Mouse (Mus musculus): ENCODE results near the gene Cdc5l. TPM values are rescaled to one million over a fixed set of nuclear protein-coding genes. Genes with fewer than 3 reads are reported as not detected.

Cdc5l gene
- polyA plus RNA-seq, 1 experiment from 2014 or later = 68.9 TPM

GRCm38 (mm10) chr17:45386986-45387385 is 46.6 kb downstream of the Cdc5l start:
- H3K9me3 ChIP-seq = no peaks in the 10 kb centered on the region
- DNase-seq (ENCODE audit: low spot score) = no peak
- H3K27me3 ChIP-seq (replicated peaks; ENCODE audit: low read depth, poor library complexity, severe bottlenecking) = no peaks in the 10 kb centered on the region
- H3K36me3 ChIP-seq (replicated peaks) = peaks cover 71% of the 10 kb centered on the region
- no peak overlapping the region for H3K27ac ChIP-seq (replicated peaks)
- no peaks in the 10 kb centered on the region for H3K4me1 ChIP-seq
- no peak overlapping the region for H3K4me3 ChIP-seq
- 88% methylated on average over 7 of the region's 7 CpGs for WGBS

GRCm38 (mm10) chr17:45383305-45383704 is 50.2 kb downstream of the Cdc5l start:
- WGBS = 95% methylated on average over 3 of the region's 3 CpGs
- Histone ChIP-seq H3K9me3 (no peaks in the 10 kb centered on the region), H3K27ac (replicated peaks) (no peak overlapping the region), H3K4me1 (no peaks in the 10 kb centered on the region), H3K27me3 (replicated peaks; ENCODE audit: low read depth, poor library complexity, severe bottlenecking) (no peaks in the 10 kb centered on the region), H3K4me3 (no peak overlapping the region), H3K36me3 (replicated peaks) (peaks cover 40% of the 10 kb centered on the region)
- no peak for DNase-seq (ENCODE audit: low spot score)

- no peak for DNase-seq (ENCODE audit: low spot score)
- Histone ChIP-seq H3K27me3 (replicated peaks; ENCODE audit: low read depth, poor library complexity, severe bottlenecking) (peaks cover 11% of the 10 kb centered on the region; the same call in 1 of the 2 replicates), H3K4me1 (peaks cover 16% of the 10 kb centered on the region), H3K9me3 (no peaks in the 10 kb centered on the region), H3K36me3 (replicated peaks) (peaks cover 7% of the 10 kb centered on the region), H3K27ac (replicated peaks) (no peak overlapping the region), H3K4me3 (no peak overlapping the region)
- 93% methylated on average over 9 of the region's 9 CpGs for WGBS
Observed at GRCm38 (mm10) chr17:45379271-45379784, 54.2 kb downstream of the Cdc5l start.

- H3K9me3 ChIP-seq = no peaks in the 10 kb centered on the region
- H3K27ac ChIP-seq (replicated peaks) = peak overlapping the region; percentile 82
- peaks cover 21% of the 10 kb centered on the region for H3K4me1 ChIP-seq
- WGBS = 31% methylated on average over 5 of the region's 5 CpGs
- DNase-seq (ENCODE audit: low spot score) = no peak
- H3K4me3 ChIP-seq = no peak overlapping the region
- H3K27me3 ChIP-seq (replicated peaks; ENCODE audit: low read depth, poor library complexity, severe bottlenecking) = peaks cover 26% of the 10 kb centered on the region
- H3K36me3 ChIP-seq (replicated peaks) = peaks cover 4% of the 10 kb centered on the region; the same call in 1 of the 2 replicates
Observed at GRCm38 (mm10) chr17:45377323-45377722, 56.2 kb downstream of the Cdc5l start.

GRCm38 (mm10) chr17:45373987-45374608 is 59.4 kb downstream of the Cdc5l start:
- no peaks in the 10 kb centered on the region for H3K36me3 ChIP-seq (replicated peaks)
- 27% methylated on average over 13 of the region's 13 CpGs for WGBS
- H3K27me3 ChIP-seq (replicated peaks; ENCODE audit: low read depth, poor library complexity, severe bottlenecking) = peaks cover 42% of the 10 kb centered on the region
- H3K27ac ChIP-seq (replicated peaks) = peak overlapping the region; percentile 14; the same call in 1 of the 2 replicates
- peak; percentile 88 for DNase-seq (ENCODE audit: low spot score)
- peaks cover 35% of the 10 kb centered on the region for H3K4me1 ChIP-seq
- no peak overlapping the region for H3K4me3 ChIP-seq
- no peaks in the 10 kb centered on the region for H3K9me3 ChIP-seq

- Histone ChIP-seq H3K27me3 (replicated peaks; ENCODE audit: low read depth, poor library complexity, severe bottlenecking) (peaks cover 44% of the 10 kb centered on the region), H3K4me3 (no peak overlapping the region), H3K27ac (replicated peaks) (peak overlapping the region; percentile 44), H3K9me3 (no peaks in the 10 kb centered on the region), H3K36me3 (replicated peaks) (no peaks in the 10 kb centered on the region), H3K4me1 (peaks cover 24% of the 10 kb centered on the region)
- 47% methylated on average over 9 of the region's 9 CpGs for WGBS
- DNase-seq (ENCODE audit: low spot score) = no peak
Observed at GRCm38 (mm10) chr17:45371042-45371441, 62.5 kb downstream of the Cdc5l start.

- no peak for DNase-seq (ENCODE audit: low spot score)
- Histone ChIP-seq H3K36me3 (replicated peaks) (no peaks in the 10 kb centered on the region), H3K4me1 (peaks cover 24% of the 10 kb centered on the region), H3K9me3 (no peaks in the 10 kb centered on the region), H3K4me3 (no peak overlapping the region), H3K27ac (replicated peaks) (peak overlapping the region; percentile 44; the same call in 1 of the 2 replicates), H3K27me3 (replicated peaks; ENCODE audit: low read depth, poor library complexity, severe bottlenecking) (peaks cover 39% of the 10 kb centered on the region)
- WGBS = 62% methylated on average over 4 of the region's 5 CpGs
Observed at GRCm38 (mm10) chr17:45370535-45370934, 63.0 kb downstream of the Cdc5l start.

- Histone ChIP-seq H3K36me3 (replicated peaks) (no peaks in the 10 kb centered on the region), H3K4me1 (peaks cover 5% of the 10 kb centered on the region; the same call in 1 of the 2 replicates), H3K4me3 (no peak overlapping the region), H3K27ac (replicated peaks) (no peak overlapping the region), H3K9me3 (no peaks in the 10 kb centered on the region), H3K27me3 (replicated peaks; ENCODE audit: low read depth, poor library complexity, severe bottlenecking) (peaks cover 17% of the 10 kb centered on the region)
- no peak for DNase-seq (ENCODE audit: low spot score)
- WGBS = 73% methylated on average over 7 of the region's 7 CpGs
Observed at GRCm38 (mm10) chr17:45364871-45365270, 68.7 kb downstream of the Cdc5l start.

GRCm38 (mm10) chr17:45360950-45361349 is 72.6 kb downstream of the Cdc5l start:
- H3K4me1 ChIP-seq = peaks cover 9% of the 10 kb centered on the region
- peaks cover 17% of the 10 kb centered on the region for H3K27me3 ChIP-seq (replicated peaks; ENCODE audit: low read depth, poor library complexity, severe bottlenecking)
- H3K36me3 ChIP-seq (replicated peaks) = no peaks in the 10 kb centered on the region
- DNase-seq (ENCODE audit: low spot score) = no peak
- no peaks in the 10 kb centered on the region for H3K9me3 ChIP-seq
- H3K27ac ChIP-seq (replicated peaks) = no peak overlapping the region
- no peak overlapping the region for H3K4me3 ChIP-seq
- WGBS = 94% methylated on average over 3 of the region's 3 CpGs

GRCm38 (mm10) chr17:45359443-45359842 is 74.1 kb downstream of the Cdc5l start:
- no peak for DNase-seq (ENCODE audit: low spot score)
- Histone ChIP-seq H3K4me1 (peaks cover 10% of the 10 kb centered on the region), H3K4me3 (no peak overlapping the region), H3K9me3 (no peaks in the 10 kb centered on the region), H3K27me3 (replicated peaks; ENCODE audit: low read depth, poor library complexity, severe bottlenecking) (peaks cover 17% of the 10 kb centered on the region), H3K36me3 (replicated peaks) (no peaks in the 10 kb centered on the region), H3K27ac (replicated peaks) (no peak overlapping the region)
- 77% methylated on average over 5 of the region's 5 CpGs for WGBS

GRCm38 (mm10) chr17:45356431-45356830 is 77.1 kb downstream of the Cdc5l start:
- Histone ChIP-seq H3K4me1 (peaks cover 14% of the 10 kb centered on the region), H3K27ac (replicated peaks) (peak overlapping the region; percentile 12; the same call in 1 of the 2 replicates), H3K9me3 (no peaks in the 10 kb centered on the region), H3K27me3 (replicated peaks; ENCODE audit: low read depth, poor library complexity, severe bottlenecking) (peaks cover 13% of the 10 kb centered on the region), H3K36me3 (replicated peaks) (no peaks in the 10 kb centered on the region), H3K4me3 (no peak overlapping the region)
- 81% methylated on average over 9 of the region's 9 CpGs for WGBS
- no peak for DNase-seq (ENCODE audit: low spot score)

GRCm38 (mm10) chr17:45347951-45348350 is 85.6 kb downstream of the Cdc5l start:
- 93% methylated on average over 4 of the region's 4 CpGs for WGBS

More at GRCm38 (mm10) chr17:45347951-45348350, 85.6 kb downstream of the Cdc5l start:
- peaks cover 6% of the 10 kb centered on the region; the same call in 1 of the 2 replicates for H3K9me3 ChIP-seq
- H3K4me1 ChIP-seq = no peaks in the 10 kb centered on the region
- no peak overlapping the region for H3K4me3 ChIP-seq
- 0 out of 2 replicates have a peak, but pooled peaks cover 2% of the 10 kb centered on the region for H3K27me3 ChIP-seq (replicated peaks; ENCODE audit: low read depth, poor library complexity, severe bottlenecking)
- no peak for DNase-seq (ENCODE audit: low spot score)
- H3K27ac ChIP-seq (replicated peaks) = no peak overlapping the region
- H3K36me3 ChIP-seq (replicated peaks) = no peaks in the 10 kb centered on the region

All from embryonic facial prominence, embryonic 10.5 days (tissue).